Mouse (Mus musculus): ENCODE data around the gene 1700017B05Rik. TPM values are rescaled to one million over a fixed set of nuclear protein-coding genes. Genes with fewer than 3 reads are reported as not detected.

The 1700017B05Rik gene
- polyA plus RNA-seq, 1 experiment from 2014 or later, result 4.4 TPM

GRCm38 (mm10) chr9:57256861-57257260 lies 5.6 kb downstream of the 1700017B05Rik start:
- no peak overlapping the region for H3K9ac ChIP-seq
- H3K4me1 ChIP-seq (replicated peaks), result peaks cover 12% of the 10 kb centered on the region
- H3K4me2 ChIP-seq, result no peak overlapping the region
- H3K27ac ChIP-seq (replicated peaks), result no peak overlapping the region
- peaks cover 18% of the 10 kb centered on the region for H3K36me3 ChIP-seq
- ATAC-seq (ENCODE audit: low read depth), result no peak
- no peaks in the 10 kb centered on the region for H3K9me3 ChIP-seq
- peaks cover 12% of the 10 kb centered on the region for H3K27me3 ChIP-seq
- no peak overlapping the region for H3K4me3 ChIP-seq
- 95% methylated on average over 11 of the region's 11 CpGs for WGBS

GRCm38 (mm10) chr9:57256309-57256708 lies 6.1 kb downstream of the 1700017B05Rik start:
- ATAC-seq (ENCODE audit: low read depth), result no peak
- Histone ChIP-seq H3K27me3 (peaks cover 12% of the 10 kb centered on the region), H3K36me3 (peaks cover 18% of the 10 kb centered on the region)

GRCm38 (mm10) chr9:57254823-57255495 lies 7.5 kb downstream of the 1700017B05Rik start:
- Histone ChIP-seq H3K27me3 (no peaks in the 10 kb centered on the region), H3K4me2 (no peak overlapping the region), H3K36me3 (peaks cover 18% of the 10 kb centered on the region), H3K4me3 (no peak overlapping the region), H3K9ac (no peak overlapping the region), H3K27ac (replicated peaks) (no peak overlapping the region), H3K4me1 (replicated peaks) (no peaks in the 10 kb centered on the region), H3K9me3 (no peaks in the 10 kb centered on the region)
- no peak for ATAC-seq (ENCODE audit: low read depth)
- 89% methylated on average over 9 of the region's 9 CpGs for WGBS

More at GRCm38 (mm10) chr9:57256309-57256708, 6.1 kb downstream of the 1700017B05Rik start:
- Histone ChIP-seq H3K9me3 (no peaks in the 10 kb centered on the region), H3K9ac (no peak overlapping the region), H3K27ac (replicated peaks) (no peak overlapping the region), H3K4me2 (no peak overlapping the region), H3K4me1 (replicated peaks) (peaks cover 7% of the 10 kb centered on the region), H3K4me3 (no peak overlapping the region)
- 96% methylated on average over 20 of the region's 20 CpGs for WGBS

- ATAC-seq (ENCODE audit: low read depth), result no peak
- no peaks in the 10 kb centered on the region for H3K4me1 ChIP-seq (replicated peaks)
- no peak overlapping the region for H3K4me2 ChIP-seq
- H3K9ac ChIP-seq, result no peak overlapping the region
- no peaks in the 10 kb centered on the region for H3K27me3 ChIP-seq
- H3K4me3 ChIP-seq, result no peak overlapping the region
- peaks cover 18% of the 10 kb centered on the region for H3K36me3 ChIP-seq
- H3K27ac ChIP-seq (replicated peaks), result no peak overlapping the region
- 89% methylated on average over 7 of the region's 7 CpGs for WGBS
- H3K9me3 ChIP-seq, result no peaks in the 10 kb centered on the region
Observed at GRCm38 (mm10) chr9:57254061-57254460, 8.4 kb downstream of the 1700017B05Rik start.

GRCm38 (mm10) chr9:57251139-57251538 lies 11.3 kb downstream of the 1700017B05Rik start:
- Histone ChIP-seq H3K9ac (no peak overlapping the region), H3K4me3 (no peak overlapping the region), H3K36me3 (peaks cover 10% of the 10 kb centered on the region), H3K9me3 (no peaks in the 10 kb centered on the region), H3K27me3 (no peaks in the 10 kb centered on the region), H3K27ac (replicated peaks) (no peak overlapping the region), H3K4me1 (replicated peaks) (no peaks in the 10 kb centered on the region), H3K4me2 (no peak overlapping the region)
- ATAC-seq (ENCODE audit: low read depth), result no peak
- 88% methylated on average over 2 of the region's 2 CpGs for WGBS

- Histone ChIP-seq H3K9ac (no peak overlapping the region), H3K27me3 (no peaks in the 10 kb centered on the region), H3K4me2 (no peak overlapping the region), H3K27ac (replicated peaks) (no peak overlapping the region), H3K4me1 (replicated peaks) (no peaks in the 10 kb centered on the region), H3K9me3 (no peaks in the 10 kb centered on the region), H3K4me3 (no peak overlapping the region), H3K36me3 (peaks cover 6% of the 10 kb centered on the region)
- ATAC-seq (ENCODE audit: low read depth), result no peak
- 93% methylated on average over 4 of the region's 4 CpGs for WGBS
Observed at GRCm38 (mm10) chr9:57250026-57250425, 12.4 kb downstream of the 1700017B05Rik start.

GRCm38 (mm10) chr9:57248030-57248942 lies 14.1 kb downstream of the 1700017B05Rik start:
- 68% methylated on average over 7 of the region's 7 CpGs for WGBS
- ATAC-seq (ENCODE audit: low read depth), result no peak
- no peak overlapping the region for H3K9ac ChIP-seq

GRCm38 (mm10) chr9:57247201-57247671 lies 15.2 kb downstream of the 1700017B05Rik start:
- Histone ChIP-seq H3K9ac (no peak overlapping the region), H3K27me3 (no peaks in the 10 kb centered on the region), H3K4me2 (no peak overlapping the region), H3K36me3 (no peaks in the 10 kb centered on the region), H3K27ac (replicated peaks) (no peak overlapping the region), H3K4me1 (replicated peaks) (no peaks in the 10 kb centered on the region), H3K4me3 (no peak overlapping the region), H3K9me3 (no peaks in the 10 kb centered on the region)
- ATAC-seq (ENCODE audit: low read depth), result no peak
- WGBS, result 49% methylated on average over 8 of the region's 8 CpGs

More at GRCm38 (mm10) chr9:57248030-57248942, 14.1 kb downstream of the 1700017B05Rik start:
- no peaks in the 10 kb centered on the region for H3K4me1 ChIP-seq (replicated peaks)
- no peak overlapping the region for H3K4me3 ChIP-seq
- H3K9me3 ChIP-seq, result no peaks in the 10 kb centered on the region
- no peaks in the 10 kb centered on the region for H3K27me3 ChIP-seq
- no peaks in the 10 kb centered on the region; the same call in 1 of the 2 replicates for H3K36me3 ChIP-seq
- H3K27ac ChIP-seq (replicated peaks), result no peak overlapping the region
- H3K4me2 ChIP-seq, result no peak overlapping the region

- H3K9me3 ChIP-seq, result no peaks in the 10 kb centered on the region
- no peaks in the 10 kb centered on the region for H3K36me3 ChIP-seq
- no peak overlapping the region for H3K9ac ChIP-seq
- no peak for ATAC-seq (ENCODE audit: low read depth)
- no peak overlapping the region for H3K4me2 ChIP-seq
- H3K27ac ChIP-seq (replicated peaks), result no peak overlapping the region
- H3K27me3 ChIP-seq, result no peaks in the 10 kb centered on the region
- 91% methylated on average over 5 of the region's 5 CpGs for WGBS
- H3K4me3 ChIP-seq, result no peak overlapping the region
- no peaks in the 10 kb centered on the region for H3K4me1 ChIP-seq (replicated peaks)
Observed at GRCm38 (mm10) chr9:57246482-57246881, 15.9 kb downstream of the 1700017B05Rik start.

GRCm38 (mm10) chr9:57244106-57244685 lies 18.2 kb downstream of the 1700017B05Rik start:
- H3K9me3 ChIP-seq, result no peaks in the 10 kb centered on the region
- H3K4me2 ChIP-seq, result no peak overlapping the region
- 34% methylated on average over 7 of the region's 7 CpGs for WGBS
- no peaks in the 10 kb centered on the region for H3K27me3 ChIP-seq
- H3K36me3 ChIP-seq, result no peaks in the 10 kb centered on the region
- no peak for ATAC-seq (ENCODE audit: low read depth)
- no peak overlapping the region for H3K4me3 ChIP-seq
- no peak overlapping the region for H3K27ac ChIP-seq (replicated peaks)
- H3K9ac ChIP-seq, result no peak overlapping the region
- no peaks in the 10 kb centered on the region for H3K4me1 ChIP-seq (replicated peaks)

GRCm38 (mm10) chr9:57242916-57243315 lies 19.5 kb downstream of the 1700017B05Rik start:
- 22% methylated on average over 5 of the region's 5 CpGs for WGBS
- no peak for ATAC-seq (ENCODE audit: low read depth)

GRCm38 (mm10) chr9:57241111-57241510 lies 21.3 kb downstream of the 1700017B05Rik start:
- WGBS, result 90% methylated on average over 5 of the region's 5 CpGs
- no peak overlapping the region for H3K27ac ChIP-seq (replicated peaks)
- no peak overlapping the region for H3K4me2 ChIP-seq
- no peaks in the 10 kb centered on the region for H3K4me1 ChIP-seq (replicated peaks)
- no peaks in the 10 kb centered on the region for H3K36me3 ChIP-seq
- H3K27me3 ChIP-seq, result no peaks in the 10 kb centered on the region
- no peak overlapping the region for H3K4me3 ChIP-seq
- no peaks in the 10 kb centered on the region for H3K9me3 ChIP-seq
- no peak overlapping the region for H3K9ac ChIP-seq
- ATAC-seq (ENCODE audit: low read depth), result no peak

More at GRCm38 (mm10) chr9:57242916-57243315, 19.5 kb downstream of the 1700017B05Rik start:
- Histone ChIP-seq H3K4me3 (no peak overlapping the region), H3K27me3 (no peaks in the 10 kb centered on the region), H3K36me3 (no peaks in the 10 kb centered on the region), H3K9ac (no peak overlapping the region), H3K4me2 (no peak overlapping the region), H3K4me1 (replicated peaks) (no peaks in the 10 kb centered on the region), H3K9me3 (no peaks in the 10 kb centered on the region), H3K27ac (replicated peaks) (no peak overlapping the region)

Measured in neural tube, embryonic 13.5 days (tissue).